Mouse (Mus musculus): Measurements from ENCODE around the gene Zfp410.

DNA sequence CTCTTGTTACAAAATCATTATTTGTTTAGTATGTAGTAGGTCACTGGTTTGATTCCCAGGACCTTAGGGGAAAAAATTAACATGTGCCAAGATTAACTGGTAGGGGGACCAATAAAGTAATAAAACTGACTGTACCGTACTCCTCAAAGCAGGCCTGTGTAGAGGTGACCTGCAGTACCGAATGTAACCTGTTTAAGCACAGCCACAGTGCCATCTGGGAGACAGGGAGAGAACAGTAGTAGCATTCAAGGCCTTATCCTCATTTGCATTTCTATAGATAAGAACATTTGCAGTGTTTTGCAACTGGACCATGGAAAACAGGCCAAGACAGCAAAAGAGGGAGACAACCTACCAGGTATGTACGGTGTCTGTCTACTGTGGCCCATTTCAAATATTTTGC lies 38.8 kb upstream of the Zfp410 start:
- TF ChIP-seq CTCF (IDR thresholded peaks at IDR 0.05; ENCODE audit: low read depth, low read length) (no peak), POLR2A (IDR thresholded peaks at IDR 0.05; ENCODE audit: borderline replicate concordance, low read depth, low read length) (no peak)
